Mouse (Mus musculus): ENCODE results near the gene Klhdc8a.

Gene Klhdc8a

DNA sequence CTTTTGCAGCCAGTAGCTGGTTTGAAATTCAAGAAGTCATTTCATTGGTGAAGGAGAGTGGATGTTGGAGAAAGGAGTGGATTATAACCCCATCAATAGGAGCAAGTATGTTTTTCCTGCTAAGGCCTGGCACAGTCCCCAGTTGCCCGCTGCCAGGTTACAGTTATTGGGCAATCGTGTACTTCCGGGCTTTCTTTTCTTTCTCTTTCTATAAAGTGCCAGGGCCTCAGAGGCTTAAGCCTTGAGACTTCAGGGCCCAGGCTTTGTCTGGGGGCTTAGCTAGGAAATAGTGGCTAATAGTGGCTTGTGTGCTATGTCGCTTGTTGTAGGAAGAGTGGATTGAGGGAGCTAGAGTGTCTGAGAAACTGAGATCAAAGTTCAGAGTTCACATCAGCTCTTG lies 19.0 kb downstream of the Klhdc8a start:
- in situ Hi-C loops (cut with MboI; ENCODE audit: low sequenced_read_pairs): loop anchor here (5.0 kb wide), 1 partner anchor 35 kb away; no protein-coding TSS in a partner anchor

GRCm38 (mm10) chr1:132317894-132318863 lies 19.8 kb downstream of the Klhdc8a start:
- in situ Hi-C loops (cut with MboI; ENCODE audit: low sequenced_read_pairs): loop anchor here (5.0 kb wide), 1 partner anchor 34 kb away; no protein-coding TSS in a partner anchor

DNA sequence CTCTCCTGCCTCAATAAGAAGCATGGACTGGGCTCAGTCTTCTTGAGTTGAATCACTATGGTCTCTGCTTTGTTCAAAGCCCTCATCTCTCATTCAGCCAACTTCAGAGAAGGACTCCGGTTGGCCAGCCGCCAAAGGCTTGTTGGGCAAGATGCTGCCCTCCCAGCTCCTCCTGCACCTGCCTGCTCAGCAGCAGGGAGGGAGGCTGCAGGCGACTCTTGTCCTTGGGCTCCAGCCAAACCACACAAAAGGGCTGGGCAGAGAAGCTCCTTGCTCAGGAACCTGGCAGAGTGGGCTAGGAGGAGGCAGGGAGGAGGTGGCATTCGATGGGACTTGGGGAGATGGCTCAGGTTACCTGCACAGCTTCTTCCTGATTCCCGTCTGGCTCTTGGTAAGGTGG lies 20.8 kb downstream of the Klhdc8a start:
- in situ Hi-C loops (cut with MboI; ENCODE audit: low sequenced_read_pairs): loop anchor here (5.0 kb wide), 1 partner anchor 33 kb away; no protein-coding TSS in a partner anchor

DNA sequence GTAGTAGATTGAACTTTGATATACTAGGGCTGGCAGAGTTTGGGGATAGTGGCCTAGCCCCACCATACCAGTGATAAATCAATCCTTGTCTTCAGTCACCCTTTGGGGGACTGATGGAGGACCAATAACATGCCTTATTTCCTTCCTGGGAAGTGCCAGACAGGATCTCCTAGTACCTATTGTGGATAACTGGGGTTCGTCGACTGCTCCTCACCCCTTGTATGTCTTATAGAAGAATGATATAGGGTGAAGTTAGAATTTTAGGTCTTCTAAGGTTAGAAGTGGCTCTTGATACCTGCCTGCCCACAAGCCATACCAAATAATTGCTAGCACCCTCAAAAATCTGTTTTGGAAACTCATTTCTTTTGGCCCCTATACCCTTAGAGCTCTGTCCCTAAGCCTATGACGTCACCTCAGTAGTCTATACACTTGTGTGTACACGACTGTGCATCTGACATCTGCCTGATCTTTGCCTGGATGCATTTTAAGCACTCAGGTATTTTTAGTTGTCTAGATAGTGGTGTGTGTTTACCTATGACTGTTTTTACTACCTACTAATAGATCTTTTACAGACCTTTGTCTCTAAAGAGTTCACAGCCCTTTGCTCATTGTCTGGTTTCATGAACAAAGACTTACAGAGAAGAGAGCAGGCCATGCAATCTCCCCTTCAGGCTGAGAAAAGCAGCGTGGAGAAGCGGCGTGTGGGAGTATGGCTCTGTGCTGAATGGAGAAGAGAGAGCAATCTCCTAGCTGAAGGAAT lies 23.6 kb downstream of the Klhdc8a start:
- in situ Hi-C loops (cut with MboI; ENCODE audit: low sequenced_read_pairs): no loop called here

GRCm38 (mm10) chr1:132322711-132323542 lies 24.5 kb downstream of the Klhdc8a start:
- in situ Hi-C loops (cut with MboI; ENCODE audit: low sequenced_read_pairs): no loop called here

DNA sequence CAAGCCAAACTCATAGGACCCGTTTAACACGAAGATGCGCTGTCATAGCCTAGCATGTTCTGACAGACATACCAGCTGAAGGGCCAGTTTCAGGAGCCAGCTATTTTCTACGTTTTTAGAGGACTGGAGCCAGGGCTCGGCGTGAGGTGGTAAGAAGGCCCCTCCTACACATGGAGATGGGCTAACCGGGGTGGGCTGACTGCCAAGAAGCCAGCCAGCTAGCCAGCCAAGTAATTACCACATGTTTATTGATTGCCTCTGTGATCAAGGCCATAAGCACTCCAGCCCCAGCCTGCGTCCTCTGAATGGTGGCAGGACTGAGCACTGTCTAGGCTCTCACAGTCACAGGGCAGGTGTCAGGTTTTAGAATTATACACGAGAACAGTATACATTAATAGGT lies 28.4 kb downstream of the Klhdc8a start:
- in situ Hi-C loops (cut with MboI; ENCODE audit: low sequenced_read_pairs): no loop called here

GRCm38 (mm10) chr1:132327477-132327876 lies 29.1 kb downstream of the Klhdc8a start:
- in situ Hi-C loops (cut with MboI; ENCODE audit: low sequenced_read_pairs): no loop called here

- in situ Hi-C loops (cut with MboI; ENCODE audit: low sequenced_read_pairs): no loop called here
Observed at GRCm38 (mm10) chr1:132328565-132328964, 30.1 kb downstream of the Klhdc8a start.

DNA sequence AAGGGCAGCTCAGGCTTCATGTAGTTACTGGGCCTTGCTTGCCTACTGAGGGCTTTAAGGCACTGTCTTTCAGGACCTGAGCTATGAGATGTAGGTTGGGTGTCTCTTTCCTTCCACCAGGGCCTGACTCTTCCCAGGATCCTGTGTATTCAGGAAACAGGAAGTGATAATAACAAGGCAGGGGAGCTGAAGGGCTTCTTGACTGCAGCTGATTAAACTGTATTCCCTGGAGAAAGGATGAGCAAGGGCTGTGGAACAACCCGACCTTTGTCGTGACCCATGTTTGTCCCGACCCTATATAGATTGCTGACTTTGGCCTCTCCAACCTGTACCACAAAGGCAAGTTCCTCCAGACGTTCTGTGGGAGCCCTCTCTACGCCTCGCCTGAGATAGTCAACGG lies 31.2 kb downstream of the Klhdc8a start:
- in situ Hi-C loops (cut with MboI; ENCODE audit: low sequenced_read_pairs): no loop called here

- in situ Hi-C loops (cut with MboI; ENCODE audit: low sequenced_read_pairs): no loop called here
Observed at GRCm38 (mm10) chr1:132330397-132330796, 32.0 kb downstream of the Klhdc8a start.

GRCm38 (mm10) chr1:132331283-132331682 lies 32.9 kb downstream of the Klhdc8a start:
- in situ Hi-C loops (cut with MboI; ENCODE audit: low sequenced_read_pairs): no loop called here

DNA sequence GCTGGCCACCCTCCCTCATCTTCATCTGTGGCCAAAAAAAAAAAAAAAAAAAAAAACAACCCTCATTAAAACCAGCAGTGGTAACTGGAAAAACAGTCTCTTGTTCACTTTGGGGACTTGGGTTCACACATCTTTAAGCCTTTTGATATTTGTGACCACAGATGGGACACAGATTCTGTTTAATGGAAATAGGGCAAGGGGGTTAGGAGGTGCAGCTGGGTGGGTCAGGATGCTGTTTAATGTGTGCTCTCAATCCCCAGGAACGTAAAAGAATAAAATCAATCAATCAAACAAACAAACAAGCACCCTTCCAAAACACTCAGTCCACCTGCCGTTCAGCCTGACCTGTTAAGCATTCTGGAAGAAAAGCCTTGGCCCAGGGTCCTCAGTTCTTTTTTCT lies 34.8 kb downstream of the Klhdc8a start:
- in situ Hi-C loops (cut with MboI; ENCODE audit: low sequenced_read_pairs): no loop called here

GRCm38 (mm10) chr1:132333675-132334141 lies 35.3 kb downstream of the Klhdc8a start:
- in situ Hi-C loops (cut with MboI; ENCODE audit: low sequenced_read_pairs): no loop called here

- in situ Hi-C loops (cut with MboI; ENCODE audit: low sequenced_read_pairs): no loop called here
Observed at GRCm38 (mm10) chr1:132334178-132334801, 35.9 kb downstream of the Klhdc8a start.

DNA sequence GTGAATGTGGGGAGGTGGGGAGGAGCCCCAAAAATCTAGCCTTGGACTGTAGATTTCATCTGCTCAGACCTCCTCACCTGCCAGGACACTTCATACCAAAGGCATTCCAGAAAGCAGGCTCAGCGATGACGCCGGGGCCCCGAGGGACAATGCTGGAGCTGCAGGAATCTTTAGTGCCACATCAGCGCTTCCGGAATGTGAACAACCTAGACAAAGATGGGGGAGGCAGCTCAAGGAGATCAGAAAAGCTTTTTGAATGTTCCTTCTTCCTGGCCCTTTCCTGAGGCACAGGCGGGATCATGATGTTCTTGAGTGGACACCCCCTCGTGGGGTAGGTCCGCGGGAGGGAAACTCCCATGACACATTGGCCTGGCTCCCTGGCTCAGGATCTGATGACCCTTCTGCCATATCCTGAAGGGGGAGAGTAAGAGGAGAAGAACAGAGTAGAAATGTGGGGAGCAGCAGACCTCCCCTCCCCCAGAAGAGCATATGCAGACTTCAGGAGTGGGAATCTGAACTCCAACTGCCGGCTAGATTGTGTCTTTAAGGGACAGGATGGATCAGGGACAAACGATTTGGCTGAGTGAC lies 37.0 kb downstream of the Klhdc8a start:
- in situ Hi-C loops (cut with MboI; ENCODE audit: low sequenced_read_pairs): no loop called here

GRCm38 (mm10) chr1:132336921-132337320 lies 38.5 kb downstream of the Klhdc8a start:
- in situ Hi-C loops (cut with MboI; ENCODE audit: low sequenced_read_pairs): no loop called here

DNA sequence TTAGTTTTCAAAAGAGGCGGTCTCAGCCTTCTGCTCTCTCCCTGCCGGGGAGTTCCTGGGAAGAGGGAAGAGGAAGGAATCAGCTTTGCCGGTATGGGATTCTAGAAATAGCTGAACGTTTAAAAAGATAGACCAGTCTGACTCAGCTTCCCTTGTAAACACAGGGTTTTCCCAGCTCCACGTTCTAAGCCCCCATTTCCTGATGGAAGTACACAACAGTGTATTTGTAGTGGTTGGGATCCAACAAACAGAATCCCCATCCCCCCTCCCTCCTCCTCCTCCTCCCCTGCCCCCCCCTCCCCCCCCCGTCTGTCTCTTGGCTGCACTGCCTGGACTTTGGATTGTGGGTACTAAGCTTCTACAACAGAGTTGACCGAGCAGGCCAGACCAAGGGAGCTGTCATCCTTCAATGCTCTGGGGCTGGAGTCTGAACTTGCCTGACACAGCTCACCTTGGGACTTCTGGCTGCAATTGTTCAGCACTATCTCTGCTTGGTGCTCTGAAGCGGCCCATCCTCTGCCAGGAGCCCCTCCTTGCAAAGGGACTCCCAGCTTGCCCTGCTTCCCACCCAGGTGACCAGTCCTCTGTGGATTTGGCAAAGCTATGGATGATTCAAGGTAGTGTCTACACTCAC lies 39.7 kb downstream of the Klhdc8a start:
- in situ Hi-C loops (cut with MboI; ENCODE audit: low sequenced_read_pairs): no loop called here

DNA sequence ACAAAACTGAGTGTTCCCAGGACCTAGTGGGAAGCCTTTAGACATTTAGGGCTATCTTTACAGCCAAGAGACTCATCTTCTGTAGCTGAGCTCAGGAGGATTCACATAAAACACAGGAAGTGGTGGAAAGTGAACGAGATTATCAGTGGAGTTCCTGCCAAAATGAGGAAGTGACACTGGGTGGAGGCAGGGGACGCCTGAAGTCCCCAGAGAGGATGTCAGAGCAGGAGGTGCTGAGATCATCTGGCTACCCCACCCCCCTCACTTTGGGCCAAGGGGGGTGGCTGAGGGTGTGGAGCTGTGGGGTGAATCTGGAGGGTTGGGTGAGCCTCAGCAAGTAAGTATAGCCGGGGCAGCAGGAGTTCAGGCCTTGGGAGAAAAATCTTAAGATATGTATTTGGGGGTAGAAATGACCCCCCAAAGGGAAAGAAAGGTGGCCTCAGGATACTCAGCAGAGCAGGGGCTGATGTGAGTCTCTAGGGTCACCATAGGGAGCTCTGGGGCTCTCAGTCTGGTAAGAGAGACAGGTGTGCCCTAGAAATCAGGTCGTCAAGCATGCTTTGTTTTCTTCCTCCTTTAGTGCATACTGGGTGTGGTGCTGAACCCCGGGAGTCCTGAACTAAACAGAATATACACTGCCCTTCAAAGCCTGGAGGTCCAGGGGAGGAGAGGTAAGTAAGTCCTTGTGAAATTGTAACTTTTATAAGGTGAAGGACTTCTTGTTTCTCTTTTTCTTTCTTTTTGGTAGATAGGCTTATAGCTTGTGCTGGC lies 43.5 kb downstream of the Klhdc8a start:
- in situ Hi-C loops (cut with MboI; ENCODE audit: low sequenced_read_pairs): no loop called here

DNA sequence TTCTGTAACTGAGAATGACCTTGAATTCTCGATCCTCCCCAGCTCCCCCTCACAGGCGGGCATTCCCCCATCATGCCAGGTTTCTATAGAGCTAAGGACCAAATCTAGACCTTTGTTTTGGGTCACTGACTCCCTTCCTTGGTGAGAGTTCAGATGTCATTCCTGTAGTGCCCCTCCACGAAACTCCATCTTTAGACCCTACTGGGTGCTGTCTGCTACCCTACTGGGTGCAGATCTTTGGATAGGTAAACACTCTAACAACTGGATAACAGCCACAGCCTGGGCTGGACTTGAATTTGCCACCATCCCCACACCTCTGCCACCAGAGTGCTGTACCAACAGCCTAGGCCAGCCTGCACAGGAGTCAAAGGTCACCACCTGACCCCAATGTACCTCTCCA lies 44.1 kb downstream of the Klhdc8a start:
- in situ Hi-C loops (cut with MboI; ENCODE audit: low sequenced_read_pairs): no loop called here
